Mouse (Mus musculus) urinary bladder, postnatal 4 days (tissue): ENCODE measurements at regions not wholly inside any gene's neighbourhood (a gene's known extent, or its start where the extent isn't known, plus 50 kb on each side); places are given as distances from the start of the nearest gene placed in this dataset.

Experiments used
- DNase-seq, 2 experiments: peaks; one replicate each; pipeline ENCODE4 v3.0.0; 2021 to 2022; ENCODE audit warnings: low spot score in 2 of 2

DNA sequence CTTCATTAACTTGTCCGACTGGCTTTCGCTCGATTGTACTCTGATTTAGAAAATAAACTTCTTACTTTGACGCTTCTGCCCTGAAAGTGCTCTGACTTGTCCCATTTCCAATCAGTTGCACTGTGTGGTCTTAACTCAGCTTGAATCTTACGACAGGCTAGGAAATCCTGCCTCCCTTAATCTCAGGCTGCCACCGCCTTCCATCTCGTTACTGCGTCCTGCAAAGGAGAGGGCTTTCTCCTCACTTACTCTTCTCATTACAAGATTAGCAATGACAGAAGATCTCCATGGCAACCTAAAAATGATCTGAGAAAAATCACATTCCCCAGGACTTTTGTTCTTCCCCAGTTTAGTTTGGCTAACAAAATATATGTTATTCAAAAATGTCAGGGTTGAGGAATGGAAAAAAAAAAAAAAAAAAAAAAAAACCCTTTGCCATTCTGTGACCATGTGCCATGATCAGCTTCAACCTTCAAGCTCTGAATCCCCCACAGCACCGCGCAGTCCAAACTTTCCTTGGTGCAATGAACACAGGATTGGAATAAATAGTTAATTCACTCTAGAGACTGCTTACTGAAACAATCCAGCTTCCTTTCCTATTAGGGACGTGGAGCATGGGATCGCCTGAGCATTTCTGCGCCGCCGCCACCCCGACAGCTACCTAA lies 494.1 kb downstream of the Lmo4 start:
- no peak for DNase-seq

DNA sequence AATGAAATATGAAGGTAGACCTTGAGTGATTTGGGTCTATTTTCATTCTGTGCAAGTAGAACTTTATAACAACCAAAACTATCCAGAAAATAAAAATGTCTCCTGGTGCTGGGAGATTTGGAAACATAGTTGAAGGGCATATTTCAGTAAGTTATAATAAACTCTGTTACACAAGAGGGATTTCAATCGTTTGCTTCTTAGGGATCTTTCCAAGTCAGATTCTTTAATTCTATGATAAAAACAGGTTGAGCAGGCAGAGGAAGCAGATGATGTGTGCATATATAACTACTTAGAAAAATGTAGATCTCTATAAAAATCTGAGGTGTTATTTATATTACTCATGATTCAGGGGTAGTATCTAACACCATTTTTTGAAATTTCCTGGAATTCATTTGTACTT lies 498.3 kb downstream of the Lmo4 start:
- no peak for DNase-seq

DNA sequence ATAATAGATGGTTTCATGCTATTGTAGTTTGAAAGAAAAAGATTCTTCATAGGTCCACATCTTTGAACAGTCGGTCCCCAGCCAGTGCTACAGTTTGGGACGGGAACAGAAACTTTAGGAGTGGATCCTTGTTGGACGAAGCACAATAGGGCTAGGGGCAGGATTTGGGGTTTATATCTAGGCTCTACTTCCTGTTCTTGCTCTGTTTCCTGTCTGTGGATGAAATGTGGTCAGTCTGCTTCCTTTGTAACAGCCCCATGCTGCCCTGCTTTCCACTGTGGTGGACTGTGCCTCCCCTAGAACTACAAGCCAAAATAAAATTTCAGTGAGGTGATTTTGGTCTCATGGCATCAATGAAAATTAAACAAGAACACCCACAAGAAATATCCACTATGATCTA lies 510.2 kb downstream of the Lmo4 start:
- DNase-seq: no peak

- DNase-seq: no peak
Measured at GRCm38 (mm10) chr3:143685742-143686141, 519.3 kb downstream of the Lmo4 start.

GRCm38 (mm10) chr3:143678186-143678585 lies 526.8 kb downstream of the Lmo4 start:
- no peak for DNase-seq

DNA sequence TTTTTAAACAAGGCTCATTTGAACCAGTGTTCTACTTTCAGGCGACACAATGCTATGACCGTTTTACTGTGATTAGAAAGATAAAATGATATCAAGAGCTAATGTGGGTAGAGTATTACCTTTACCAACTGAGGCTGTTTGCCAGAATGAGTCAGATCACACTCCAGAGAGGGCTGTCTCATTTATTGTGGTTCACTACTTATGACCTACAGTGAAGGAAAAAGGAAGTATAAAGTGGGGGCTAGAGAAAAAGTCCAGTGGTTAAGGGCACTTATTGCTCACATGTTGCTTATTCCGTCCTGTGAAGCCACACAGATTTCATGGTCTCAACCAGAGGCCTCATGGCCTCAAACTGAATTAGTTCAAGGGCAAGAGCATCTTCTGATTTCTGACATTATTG lies 530.2 kb downstream of the Lmo4 start:
- no peak for DNase-seq

GRCm38 (mm10) chr3:143674446-143674845 lies 530.6 kb downstream of the Lmo4 start:
- DNase-seq: no peak

DNA sequence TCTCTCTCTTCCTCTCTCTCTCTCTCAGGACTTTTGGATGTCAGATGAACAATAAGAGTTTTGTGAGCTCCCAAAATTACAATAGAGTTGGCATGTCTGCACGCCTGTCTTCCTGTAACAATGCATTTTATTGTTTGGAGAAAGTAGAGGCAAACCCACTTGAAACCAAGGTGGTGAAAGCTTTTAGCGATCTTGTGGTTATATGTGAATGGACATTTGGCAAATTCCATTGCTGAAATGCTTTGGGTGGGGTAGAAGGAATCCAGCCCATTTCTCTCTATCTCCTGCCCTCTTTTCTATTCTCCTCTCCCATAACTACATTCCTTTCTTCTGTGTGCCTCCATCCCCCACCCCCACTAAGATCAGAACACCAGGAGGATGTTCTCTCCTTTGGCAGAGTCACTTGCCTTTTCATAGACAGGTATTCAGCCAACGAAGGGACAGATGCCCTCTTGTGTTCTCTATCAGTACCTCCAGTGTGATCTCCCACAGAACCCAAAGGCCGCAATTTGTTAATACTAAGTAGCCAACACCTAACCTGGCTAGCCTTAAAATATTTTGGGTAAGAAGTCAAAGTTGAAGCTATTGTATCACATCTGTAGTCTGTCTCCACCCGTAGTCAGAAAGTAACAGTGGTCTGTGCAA lies 542.9 kb downstream of the Lmo4 start:
- no peak for DNase-seq

GRCm38 (mm10) chr3:143659421-143659978 lies 545.5 kb downstream of the Lmo4 start:
- DNase-seq: no peak

GRCm38 (mm10) chr3:143647237-143647636 lies 557.8 kb downstream of the Lmo4 start:
- DNase-seq: no peak

GRCm38 (mm10) chr3:143646836-143647235 lies 558.2 kb downstream of the Lmo4 start:
- DNase-seq: no peak

DNA sequence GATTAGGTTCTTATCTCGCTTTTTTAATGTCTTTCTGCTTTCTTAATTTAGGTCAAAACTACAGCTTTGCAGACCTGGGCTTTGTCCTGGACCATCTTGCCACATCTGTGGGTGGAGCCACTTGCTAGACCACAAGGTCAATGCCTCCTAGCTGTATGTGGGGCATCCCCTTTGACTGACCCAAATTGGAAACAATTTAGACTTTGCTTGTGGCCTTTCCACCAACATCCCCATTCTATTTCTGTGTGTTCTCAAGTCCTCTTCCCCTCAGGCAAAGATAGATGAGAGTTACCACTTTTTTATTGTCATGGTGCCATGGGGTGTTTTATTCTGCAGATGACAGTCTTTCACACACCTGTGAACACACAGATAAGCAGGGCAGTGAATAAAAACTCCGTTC lies 572.0 kb downstream of the Lmo4 start:
- no peak for DNase-seq

DNA sequence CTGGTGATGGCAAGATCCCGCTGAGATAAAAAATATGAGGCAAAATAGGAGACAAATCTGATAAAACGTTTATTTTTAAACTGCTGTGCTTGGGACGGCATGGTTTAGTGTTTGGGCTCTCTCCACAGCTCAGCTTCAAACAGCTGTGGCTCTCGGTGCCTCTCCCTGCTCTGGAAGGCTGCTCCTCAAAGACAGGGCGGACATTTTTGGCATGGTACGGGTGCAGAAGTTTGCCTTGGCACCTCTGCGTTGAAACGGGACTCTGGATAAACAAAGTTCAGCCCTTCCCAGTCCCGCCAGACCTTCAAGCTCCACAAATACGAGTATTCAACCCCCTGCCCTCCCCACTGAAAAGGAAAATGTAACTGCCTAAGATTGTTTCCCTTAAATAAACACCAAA lies 573.8 kb downstream of the Lmo4 start:
- no peak for DNase-seq

- no peak for DNase-seq
Measured at GRCm38 (mm10) chr3:143624906-143625305, 580.1 kb downstream of the Lmo4 start.

- DNase-seq: no peak
Measured at GRCm38 (mm10) chr3:143622275-143622674, 582.7 kb downstream of the Lmo4 start.

GRCm38 (mm10) chr3:143619125-143619524 lies 585.9 kb downstream of the Lmo4 start:
- no peak for DNase-seq

- no peak for DNase-seq
Measured at GRCm38 (mm10) chr3:143614895-143615294, 590.1 kb downstream of the Lmo4 start.

- DNase-seq: no peak
Measured at GRCm38 (mm10) chr3:143614004-143614403, 591.0 kb downstream of the Lmo4 start.

GRCm38 (mm10) chr3:143609673-143610072 lies 595.3 kb downstream of the Lmo4 start:
- DNase-seq: no peak

GRCm38 (mm10) chr3:143599120-143599519 lies 605.9 kb downstream of the Lmo4 start:
- DNase-seq: no peak

GRCm38 (mm10) chr3:143596949-143597593 lies 607.9 kb downstream of the Lmo4 start:
- no peak for DNase-seq

GRCm38 (mm10) chr3:143596011-143596683 lies 608.9 kb downstream of the Lmo4 start:
- DNase-seq: no peak
